Mouse (Mus musculus) midbrain, embryonic 16.5 days (tissue): Measurements from ENCODE around the gene Selp. TPM values are rescaled to one million over a fixed set of nuclear protein-coding genes. Genes with fewer than 3 reads are reported as not detected.
A peak's percentile ranks its signal among the peaks of the same experiment; 100 is the strongest.

ENCODE experiments used
- ATAC-seq: fragments of 200-750 bp; cut with Nextera tagmentation; 2 replicates; pipeline ENCODE4 v1.8.0; 2017; ENCODE audit warnings: moderate TSS enrichment
- H3K27ac ChIP-seq: fragments of 300-500 bp; sonication (generic); 2 replicates; pipeline ENCODE4 v1.5.1; 2014; ENCODE audit warnings: mild to moderate bottlenecking, low read length, mixed read lengths
- H3K27me3 ChIP-seq: fragments of 300-500 bp; sonication (generic); 2 replicates; pipeline ENCODE4 v1.6.1; 2014; ENCODE audit warnings: low read depth, low read length, mixed read lengths; ENCODE audit not compliant: control insufficient read depth, insufficient read depth
- H3K36me3 ChIP-seq: fragments of 300-500 bp; sonication (generic); 2 replicates; pipeline ENCODE4 v1.6.1; 2014; ENCODE audit warnings: mild to moderate bottlenecking, low read length, moderate library complexity, mixed read lengths; ENCODE audit not compliant: control insufficient read depth, insufficient read depth
- H3K4me1 ChIP-seq: fragments of 300-500 bp; sonication (generic); 2 replicates; pipeline ENCODE4 v1.6.1; 2014; ENCODE audit warnings: mild to moderate bottlenecking, low read length, mixed read lengths; ENCODE audit not compliant: control insufficient read depth, insufficient read depth
- H3K4me2 ChIP-seq: fragments of 300-500 bp; sonication (generic); 2 replicates; pipeline ENCODE4 v1.6.1; 2014; ENCODE audit warnings: mild to moderate bottlenecking, low read length, mixed read lengths
- H3K4me3 ChIP-seq: fragments of 300-500 bp; sonication (generic); 2 replicates; pipeline ENCODE4 v1.5.1; 2014; ENCODE audit warnings: low read depth, mild to moderate bottlenecking, low read length, moderate library complexity, mixed read lengths
- H3K9ac ChIP-seq: fragments of 300-500 bp; sonication (generic); 2 replicates; pipeline ENCODE4 v1.6.1; 2014; ENCODE audit warnings: low read depth, low read length, mixed read lengths
- H3K9me3 ChIP-seq: fragments of 300-500 bp; sonication (generic); replicated peaks from 2 replicates; pipeline ENCODE4 v1.6.1; 2014; ENCODE audit warnings: mild to moderate bottlenecking, low read length, mixed read lengths; ENCODE audit not compliant: control insufficient read depth, poor library complexity, severe bottlenecking
- WGBS: fragments of 180-500 bp; shearing (Covaris S2); extraction: QIAGEN DNeasy Blood & Tissue Kit; methylation state at CpG from one replicate; pipeline ENCODE4 v1.1.7; 2014; 5-methylcytosine and 5-hydroxymethylcytosine counted together
- polyA plus RNA-seq: library from polyadenylated mRNA; unstranded; fragments of >200 nt; fragmentation: Nextera tagmentation; extraction: Ambion mirVana; gene quantifications from 2 replicates; pipeline ENCODE4 v1.2.1, GENCODE M21; 2015

Gene Selp
- polyA plus RNA-seq, 1 experiment from 2014 or later, result not detected

DNA sequence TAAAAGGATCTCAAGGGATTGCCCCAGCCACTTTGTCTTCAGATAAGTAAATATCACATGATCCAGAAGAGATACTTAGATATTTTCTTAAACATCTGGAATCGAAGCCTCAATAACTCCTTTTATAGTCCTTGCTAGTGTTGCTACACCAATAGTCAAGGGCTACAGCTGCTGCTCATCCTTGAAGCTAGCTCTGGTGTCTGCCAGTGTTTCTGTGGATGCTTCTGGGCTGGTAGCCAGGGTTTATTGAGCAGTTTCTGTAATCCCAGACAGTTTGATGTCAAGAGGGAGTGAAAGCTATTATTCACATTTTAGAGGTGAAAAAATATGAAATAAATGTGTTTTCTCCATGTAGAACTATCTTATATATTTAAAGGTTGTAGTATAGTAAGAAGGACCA lies 17.5 kb downstream of the Selp start:
- Histone ChIP-seq H3K36me3 (no peaks in the 10 kb centered on the region), H3K9me3 (no peaks in the 10 kb centered on the region), H3K4me3 (no peak overlapping the region), H3K27ac (no peak overlapping the region), H3K4me1 (no peaks in the 10 kb centered on the region), H3K9ac (no peak overlapping the region), H3K4me2 (no peak overlapping the region), H3K27me3 (no peaks in the 10 kb centered on the region)
- ATAC-seq, result no peak
- WGBS, result 84% methylated on average over 1 of the region's 1 CpGs

- no peak for ATAC-seq
- no peaks in the 10 kb centered on the region for H3K4me1 ChIP-seq
- 87% methylated on average over 6 of the region's 6 CpGs for WGBS
- no peaks in the 10 kb centered on the region for H3K9me3 ChIP-seq
- no peaks in the 10 kb centered on the region for H3K36me3 ChIP-seq
- no peak overlapping the region for H3K4me2 ChIP-seq
- H3K9ac ChIP-seq, result no peak overlapping the region
- H3K4me3 ChIP-seq, result no peak overlapping the region
- no peak overlapping the region for H3K27ac ChIP-seq
- no peaks in the 10 kb centered on the region for H3K27me3 ChIP-seq
Observed at GRCm38 (mm10) chr1:164134101-164134500, 19.0 kb downstream of the Selp start.

DNA sequence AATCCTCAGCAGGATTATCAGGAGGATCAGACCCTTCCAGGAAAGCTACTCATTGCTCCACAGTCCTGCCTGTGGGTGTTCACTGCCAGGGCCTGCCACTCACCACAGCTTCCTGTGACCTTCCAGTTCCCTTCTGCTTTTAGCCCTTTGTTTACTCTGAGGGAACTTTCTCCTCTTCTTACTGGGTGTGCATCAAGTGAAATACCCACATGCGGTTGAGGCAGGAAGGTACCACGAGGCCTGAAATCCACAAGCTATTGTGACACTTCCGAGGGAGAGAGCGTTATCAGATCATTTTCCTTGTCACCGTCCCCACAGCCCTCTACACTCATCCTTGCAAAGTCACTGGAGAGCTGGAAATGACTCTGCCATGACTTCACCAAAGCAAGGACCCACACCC lies 20.3 kb downstream of the Selp start:
- ATAC-seq, result no peak
- no peaks in the 10 kb centered on the region for H3K36me3 ChIP-seq
- H3K4me3 ChIP-seq, result no peak overlapping the region
- H3K4me1 ChIP-seq, result no peaks in the 10 kb centered on the region
- no peak overlapping the region for H3K4me2 ChIP-seq
- no peak overlapping the region for H3K27ac ChIP-seq
- 77% methylated on average over 5 of the region's 5 CpGs for WGBS
- no peaks in the 10 kb centered on the region for H3K27me3 ChIP-seq
- no peaks in the 10 kb centered on the region for H3K9me3 ChIP-seq
- no peak overlapping the region for H3K9ac ChIP-seq

DNA sequence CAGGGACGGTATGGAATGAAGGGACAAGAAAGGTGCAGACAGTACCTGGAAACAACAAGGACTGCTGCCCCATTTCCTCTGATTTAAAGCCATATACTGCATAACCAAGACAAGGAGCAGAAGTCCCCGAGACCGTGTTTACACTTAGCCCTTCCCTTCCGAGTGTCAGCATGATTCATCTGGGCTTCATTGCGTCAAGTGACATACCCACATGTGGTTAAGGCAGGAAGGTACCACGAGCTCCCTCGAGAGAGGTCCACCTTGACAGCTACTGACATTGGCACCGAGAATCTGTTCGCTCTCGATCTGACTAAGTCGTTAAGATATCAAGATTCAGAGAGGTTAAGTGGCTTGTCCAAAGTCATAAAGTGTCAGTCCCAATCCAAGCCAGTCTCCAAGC lies 20.9 kb downstream of the Selp start:
- Histone ChIP-seq H3K9me3 (no peaks in the 10 kb centered on the region), H3K9ac (no peak overlapping the region), H3K4me3 (no peak overlapping the region), H3K4me2 (no peak overlapping the region), H3K27me3 (no peaks in the 10 kb centered on the region), H3K27ac (no peak overlapping the region), H3K36me3 (no peaks in the 10 kb centered on the region), H3K4me1 (no peaks in the 10 kb centered on the region)
- no peak for ATAC-seq
- 86% methylated on average over 11 of the region's 11 CpGs for WGBS

- no peak for ATAC-seq
- Histone ChIP-seq H3K36me3 (no peaks in the 10 kb centered on the region), H3K4me3 (no peak overlapping the region), H3K27me3 (no peaks in the 10 kb centered on the region), H3K27ac (no peak overlapping the region), H3K9ac (no peak overlapping the region), H3K4me1 (no peaks in the 10 kb centered on the region), H3K9me3 (no peaks in the 10 kb centered on the region), H3K4me2 (no peak overlapping the region)
- 74% methylated on average over 6 of the region's 6 CpGs for WGBS
Observed at GRCm38 (mm10) chr1:164136636-164137035, 21.6 kb downstream of the Selp start.

- Histone ChIP-seq H3K4me3 (no peak overlapping the region), H3K4me1 (no peaks in the 10 kb centered on the region), H3K9me3 (no peaks in the 10 kb centered on the region), H3K4me2 (peak overlapping the region; percentile 11; the same call in 1 of the 2 replicates), H3K27me3 (no peaks in the 10 kb centered on the region), H3K9ac (no peak overlapping the region), H3K36me3 (no peaks in the 10 kb centered on the region), H3K27ac (no peak overlapping the region)
- peak; percentile 79 for ATAC-seq
- WGBS, result 6% methylated on average over 5 of the region's 5 CpGs
Observed at GRCm38 (mm10) chr1:164138365-164139130, 23.5 kb downstream of the Selp start.

- Histone ChIP-seq H3K27ac (no peak overlapping the region), H3K4me3 (no peak overlapping the region), H3K9ac (no peak overlapping the region), H3K36me3 (no peaks in the 10 kb centered on the region), H3K27me3 (no peaks in the 10 kb centered on the region), H3K9me3 (no peaks in the 10 kb centered on the region), H3K4me1 (no peaks in the 10 kb centered on the region), H3K4me2 (no peak overlapping the region)
- WGBS, result 82% methylated on average over 4 of the region's 4 CpGs
- ATAC-seq, result no peak
Observed at GRCm38 (mm10) chr1:164139464-164139863, 24.4 kb downstream of the Selp start.

GRCm38 (mm10) chr1:164149083-164149482 lies 34.0 kb downstream of the Selp start:
- WGBS, result 99% methylated on average over 7 of the region's 7 CpGs
- Histone ChIP-seq H3K27ac (no peak overlapping the region), H3K4me1 (no peaks in the 10 kb centered on the region), H3K9ac (no peak overlapping the region), H3K27me3 (no peaks in the 10 kb centered on the region), H3K4me2 (no peak overlapping the region), H3K9me3 (no peaks in the 10 kb centered on the region), H3K4me3 (no peak overlapping the region), H3K36me3 (no peaks in the 10 kb centered on the region)
- ATAC-seq, result no peak

DNA sequence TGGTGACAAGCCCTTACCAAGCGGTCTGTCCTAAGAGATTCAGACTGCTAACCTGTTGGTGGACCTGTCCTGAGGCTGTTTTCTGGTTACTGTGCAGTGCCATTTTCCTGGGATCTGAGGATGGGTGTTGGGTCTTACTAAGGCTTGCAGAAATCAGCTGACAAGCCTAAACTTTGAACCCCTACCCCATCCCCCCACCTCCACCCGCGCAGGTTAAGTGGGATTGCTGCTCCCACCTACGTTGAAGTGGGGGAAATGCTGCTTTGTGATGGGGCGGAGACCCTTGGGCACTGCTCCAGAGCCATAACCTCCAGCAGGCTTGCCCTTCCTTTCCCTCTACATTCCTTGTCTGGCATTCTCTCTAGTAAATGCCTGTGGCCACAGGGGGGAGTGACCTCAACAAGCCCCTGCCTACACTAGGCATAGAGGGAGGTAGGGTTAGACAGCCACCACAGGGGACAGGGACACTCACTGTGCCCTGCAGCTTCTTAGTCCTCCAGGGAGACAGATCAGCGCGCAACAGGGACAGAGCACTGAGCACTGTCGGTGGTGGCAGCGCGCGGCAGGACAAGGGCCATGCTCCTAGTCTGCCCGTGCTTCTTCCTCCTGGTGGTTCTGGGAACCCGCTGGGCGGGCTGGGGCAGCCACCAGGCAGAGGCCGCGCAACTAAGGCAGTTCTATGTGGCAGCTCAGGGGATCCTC lies 36.5 kb downstream of the Selp start, which contains the start of gene F5:
Gene F5, plus strand, starts transcription at position 452 of the 702 bp plus-strand sequence.
- ATAC-seq, result no peak
- Histone ChIP-seq H3K27me3 (no peaks in the 10 kb centered on the region), H3K4me2 (no peak within 1 kb of the TSS), H3K9me3 (no peaks in the 10 kb centered on the region), H3K4me3 (no peak within 1 kb of the TSS), H3K36me3 (no peaks in the 10 kb centered on the region), H3K9ac (no peak within 1 kb of the TSS), H3K27ac (no peak within 1 kb of the TSS), H3K4me1 (no peaks in the 10 kb centered on the region)
- 14% methylated on average over 16 of the region's 16 CpGs for WGBS
